Mouse (Mus musculus) heart, adult 2 months (tissue): ENCODE measurements around the gene Capn1. TPM values are rescaled to one million over a fixed set of nuclear protein-coding genes. Genes with fewer than 3 reads are reported as not detected.

Experiments used
- DNase-seq, 2 experiments: peaks; one replicate each; pipeline ENCODE4 v3.0.0; 2021
- H3K27ac ChIP-seq: fragments of 200-600 bp; 2 replicates; pipeline ENCODE4 v1.8.1; 2022
- H3K27me3 ChIP-seq: fragments of 200-500 bp; 2 replicates; pipeline ENCODE4 v1.6.1; 2012; ENCODE audit warnings: mild to moderate bottlenecking, low read length, inconsistent platforms, mixed read lengths; ENCODE audit not compliant: control insufficient read depth, insufficient read depth
- H3K36me3 ChIP-seq: fragments of 200-500 bp; 2 replicates; pipeline ENCODE4 v1.6.1; 2012; ENCODE audit warnings: low read length, inconsistent platforms; ENCODE audit not compliant: control insufficient read depth, insufficient read depth
- H3K4me1 ChIP-seq: fragments of 200-500 bp; 2 replicates; pipeline ENCODE4 v1.6.1; 2011; ENCODE audit warnings: low read length; ENCODE audit not compliant: control insufficient read depth, insufficient read depth
- H3K4me3 ChIP-seq: fragments of 200-600 bp; 2 replicates; pipeline ENCODE4 v1.8.1; 2022
- H3K79me2 ChIP-seq: fragments of 200-500 bp; replicated peaks from 2 replicates; pipeline ENCODE4 v1.6.1; 2012; ENCODE audit warnings: mild to moderate bottlenecking, inconsistent platforms, low read length, moderate library complexity, mixed read lengths; ENCODE audit not compliant: control insufficient read depth, insufficient read depth
- H3K9ac ChIP-seq: fragments of 200-500 bp; 2 replicates; pipeline ENCODE4 v1.6.1; 2012; ENCODE audit warnings: low read depth, mild to moderate bottlenecking, control low read depth, inconsistent platforms, low read length, mixed read lengths
- CTCF ChIP-seq: fragments of 200-600 bp; IDR thresholded peaks from 2 replicates; pipeline ENCODE4 v1.8.1; 2022; ENCODE audit warnings: antibody characterized with exemption, mild to moderate bottlenecking, moderate library complexity
- EP300 ChIP-seq: fragments of 200-500 bp; IDR thresholded peaks from 2 replicates; pipeline ENCODE4 v1.6.1; 2011; ENCODE audit warnings: low read depth, low read length, control low read depth; ENCODE audit not compliant: insufficient read depth
- POLR2A ChIP-seq: fragments of 200-500 bp; IDR thresholded peaks from 2 replicates; pipeline ENCODE4 v1.6.1; 2011; ENCODE audit warnings: mild to moderate bottlenecking, low read depth, low read length, control low read depth; ENCODE audit not compliant: insufficient read depth
- WGBS: fragments of 180-500 bp; shearing (Covaris S2); methylation state at CpG from one replicate; pipeline ENCODE4 v1.1.7; 2018; 5-methylcytosine and 5-hydroxymethylcytosine counted together
- intact Hi-C: fragments of 180-260 bp; cut with DNase I; formaldehyde crosslinking; loops from one replicate; pipeline ENCODE4 v1.15.1; 2025
- polyA plus RNA-seq: library from polyadenylated mRNA; depleted of rRNA; stranded (reverse); fragments of >200 nt; gene quantifications from 2 replicates; pipeline ENCODE4 v1.2.3, GENCODE M21; 2012
- total RNA-seq, 2 experiments: library from RNA; stranded (reverse); gene quantifications; 2 replicates each; pipeline ENCODE4 v1.2.3; 2021

The Capn1 gene
- total and polyA plus RNA-seq, 3 experiments = 21.5 to 26.8 (median 26.4) TPM

DNA sequence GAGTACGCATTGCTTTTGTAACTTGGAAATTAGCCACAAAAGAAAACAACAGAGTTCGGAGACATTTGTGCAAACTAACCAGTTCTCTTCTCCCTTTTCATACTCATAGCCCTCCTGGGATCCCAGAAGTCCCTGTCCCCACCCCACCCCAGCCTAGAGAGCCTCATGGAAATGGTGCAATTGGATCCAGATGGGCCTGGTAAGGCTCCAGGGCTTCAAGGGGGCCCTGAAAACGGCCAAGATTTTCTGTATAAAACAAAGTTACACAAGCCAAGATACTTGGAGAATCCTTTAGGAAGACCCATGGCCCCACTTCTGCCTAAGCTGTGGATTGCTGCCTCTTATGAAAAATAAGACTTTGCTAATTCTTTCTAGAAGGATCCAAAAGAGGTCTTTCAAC, 38.0 kb downstream of the Capn1 start:
- TF ChIP-seq EP300 (no peak), POLR2A (no peak), CTCF (no peak)
- Histone ChIP-seq H3K4me1 (no peaks in the 10 kb centered on the region), H3K79me2 (no peaks in the 10 kb centered on the region), H3K27me3 (no peaks in the 10 kb centered on the region), H3K27ac (no peak overlapping the region), H3K4me3 (no peak overlapping the region), H3K36me3 (no peaks in the 10 kb centered on the region), H3K9ac (no peak overlapping the region)
- intact Hi-C loops = no loop called here
- 62% methylated on average over 3 of the region's 3 CpGs for WGBS
- peak in 1 of 2 experiments; percentile 24 for DNase-seq

DNA sequence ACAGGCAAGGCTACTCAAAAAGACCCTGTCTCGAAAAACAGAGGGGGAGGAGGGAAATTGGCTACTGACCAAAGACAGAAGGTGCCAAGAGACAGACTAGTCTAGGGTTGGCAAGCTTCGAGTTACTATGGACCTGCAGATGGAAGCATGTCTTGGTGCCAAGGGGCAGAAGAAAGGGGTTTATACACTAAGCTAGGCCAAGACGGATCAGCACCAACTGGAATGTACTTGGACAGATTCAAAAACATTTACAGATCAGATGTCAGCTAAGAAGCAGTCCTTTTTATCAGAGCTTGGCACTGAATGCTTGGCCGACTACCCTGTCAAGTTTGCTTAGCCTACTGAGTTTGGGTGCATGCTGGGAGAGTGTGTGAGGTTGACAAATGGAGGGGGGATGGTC, 40.0 kb downstream of the Capn1 start:
- H3K36me3 ChIP-seq = no peaks in the 10 kb centered on the region
- no peaks in the 10 kb centered on the region for H3K4me1 ChIP-seq
- no peak overlapping the region for H3K4me3 ChIP-seq
- no peaks in the 10 kb centered on the region for H3K79me2 ChIP-seq
- no peaks in the 10 kb centered on the region for H3K27me3 ChIP-seq
- H3K27ac ChIP-seq = no peak overlapping the region
- H3K9ac ChIP-seq = no peak overlapping the region
- DNase-seq = no peak
- TF ChIP-seq CTCF (no peak), EP300 (no peak), POLR2A (no peak)
- intact Hi-C loops = no loop called here
- 56% methylated on average over 4 of the region's 4 CpGs for WGBS

DNA sequence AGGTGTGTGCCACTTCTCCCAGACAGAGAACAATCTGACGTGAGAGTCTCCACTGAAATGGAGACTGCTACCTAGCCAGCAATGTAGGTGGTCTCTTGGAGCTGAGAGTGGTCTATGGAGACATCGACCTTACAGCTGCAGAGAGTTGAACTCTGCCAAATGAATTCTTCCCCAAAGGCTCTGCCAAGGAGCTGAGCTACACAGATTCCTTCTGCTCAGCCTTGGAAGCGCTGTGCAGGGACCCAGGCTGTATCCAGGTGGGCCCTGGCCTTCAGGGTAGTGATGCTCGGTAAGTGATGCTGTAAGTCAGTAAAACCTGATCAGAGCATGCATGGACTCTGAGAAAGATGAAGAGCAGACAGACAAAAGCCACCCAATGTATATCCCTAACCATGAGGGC, 40.6 kb downstream of the Capn1 start:
- H3K27me3 ChIP-seq = no peaks in the 10 kb centered on the region
- WGBS = 73% methylated on average over 4 of the region's 4 CpGs

GRCm38 (mm10) chr19:5967664-5968063, 48.0 kb downstream of the Capn1 start:
- H3K79me2 ChIP-seq = no peaks in the 10 kb centered on the region
- no peak overlapping the region for H3K27ac ChIP-seq
- intact Hi-C loops = loop anchor here (10.0 kb wide), 1 partner anchor 367 kb away; the partner anchor contains the start of gene Men1
- no peak overlapping the region for H3K9ac ChIP-seq
- TF ChIP-seq POLR2A (no peak), CTCF (no peak), EP300 (no peak)
- no peak for DNase-seq
- no peaks in the 10 kb centered on the region for H3K27me3 ChIP-seq
- H3K36me3 ChIP-seq = no peaks in the 10 kb centered on the region
- H3K4me1 ChIP-seq = peaks cover 2% of the 10 kb centered on the region
- no peak overlapping the region for H3K4me3 ChIP-seq
- whole genome bisulfite sequencing = 82% methylated on average over 10 of the region's 10 CpGs

More for the DNA sequence above, 40.6 kb downstream of the Capn1 start:
- intact Hi-C loops = no loop called here
- DNase-seq = no peak
- Histone ChIP-seq H3K27ac (no peak overlapping the region), H3K9ac (no peak overlapping the region), H3K4me1 (no peaks in the 10 kb centered on the region), H3K36me3 (no peaks in the 10 kb centered on the region), H3K79me2 (no peaks in the 10 kb centered on the region), H3K4me3 (no peak overlapping the region)
- no peak for TF ChIP-seq CTCF
- TF ChIP-seq EP300 = no peak
- no peak for TF ChIP-seq POLR2A

DNA sequence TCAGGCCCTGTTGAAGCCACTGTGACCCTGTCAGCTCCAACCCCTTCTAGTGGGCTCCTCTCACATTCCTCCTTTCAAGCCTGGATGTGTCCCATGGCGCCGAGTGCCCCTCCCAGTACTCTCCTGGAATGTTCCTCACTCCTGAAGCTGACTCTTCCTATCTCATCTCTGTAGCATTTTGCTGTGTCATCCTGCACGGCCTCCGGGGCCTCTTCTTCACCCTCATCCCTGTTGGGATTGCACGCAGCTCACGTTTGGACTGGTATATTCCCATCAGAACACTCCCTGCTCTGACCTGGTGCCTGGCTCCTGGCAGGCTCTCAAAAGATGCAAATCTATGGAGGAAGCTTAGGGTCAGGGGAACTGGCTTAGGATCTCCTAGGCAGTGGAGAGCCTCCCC, 48.9 kb downstream of the Capn1 start:
- H3K79me2 ChIP-seq = no peaks in the 10 kb centered on the region
- H3K36me3 ChIP-seq = no peaks in the 10 kb centered on the region
- peaks cover 2% of the 10 kb centered on the region for H3K4me1 ChIP-seq
- H3K4me3 ChIP-seq = no peak overlapping the region
- 47% methylated on average over 6 of the region's 6 CpGs for WGBS
- TF ChIP-seq CTCF (no peak), POLR2A (no peak), EP300 (no peak)
- no peak overlapping the region for H3K9ac ChIP-seq
- H3K27me3 ChIP-seq = no peaks in the 10 kb centered on the region
- H3K27ac ChIP-seq = no peak overlapping the region
- no peak for DNase-seq
- intact Hi-C loops = loop anchor here (10.0 kb wide), 1 partner anchor 368 kb away; the partner anchor contains the start of gene Men1

GRCm38 (mm10) chr19:5965910-5966309, 49.8 kb downstream of the Capn1 start:
- Histone ChIP-seq H3K27me3 (no peaks in the 10 kb centered on the region), H3K4me3 (no peak overlapping the region), H3K36me3 (no peaks in the 10 kb centered on the region), H3K27ac (no peak overlapping the region), H3K4me1 (peaks cover 2% of the 10 kb centered on the region), H3K79me2 (no peaks in the 10 kb centered on the region; the same call in 1 of the 2 replicates), H3K9ac (no peak overlapping the region)
- WGBS = 90% methylated on average over 2 of the region's 2 CpGs
- intact Hi-C loops = loop anchor here (1.0 to 10.0 kb wide), 4 partner anchors 52 to 369 kb away; partner anchors contain the start of gene Men1
- no peak for DNase-seq
- TF ChIP-seq CTCF (no peak), EP300 (no peak), POLR2A (no peak)
